Mouse (Mus musculus) limb, embryonic 15.5 days (tissue): Measurements from ENCODE around the gene Kif1c. TPM values are rescaled to one million over a fixed set of nuclear protein-coding genes. Genes with fewer than 3 reads are reported as not detected.
A peak's percentile ranks its signal among the peaks of the same experiment; 100 is the strongest.

Experiments
- ATAC-seq: fragments of 200-750 bp; cut with Nextera tagmentation; 2 replicates; pipeline ENCODE4 v1.8.0; 2017; ENCODE audit warnings: low read depth, moderate TSS enrichment; ENCODE audit not compliant: insufficient number of reproducible peaks, low FRiP score, low TSS enrichment
- H3K27ac ChIP-seq: fragments of 300-500 bp; sonication (generic); 2 replicates; pipeline ENCODE4 v1.5.1; 2015; ENCODE audit warnings: moderate library complexity, mild to moderate bottlenecking, inconsistent platforms
- H3K27me3 ChIP-seq: fragments of 300-500 bp; sonication (generic); 2 replicates; pipeline ENCODE4 v1.6.1; 2015; ENCODE audit warnings: inconsistent platforms
- H3K36me3 ChIP-seq: fragments of 300-500 bp; sonication (generic); 2 replicates; pipeline ENCODE4 v1.6.1; 2015; ENCODE audit warnings: inconsistent platforms
- H3K4me1 ChIP-seq: fragments of 300-500 bp; sonication (generic); 2 replicates; pipeline ENCODE4 v1.6.1; 2015; ENCODE audit warnings: inconsistent platforms
- H3K4me2 ChIP-seq: fragments of 300-500 bp; sonication (generic); 2 replicates; pipeline ENCODE4 v1.6.1; 2015; ENCODE audit warnings: mild to moderate bottlenecking, inconsistent platforms
- H3K4me3 ChIP-seq: fragments of 300-500 bp; sonication (generic); 2 replicates; pipeline ENCODE4 v1.5.1; 2015; ENCODE audit warnings: mild to moderate bottlenecking, inconsistent platforms
- H3K9ac ChIP-seq: fragments of 300-500 bp; sonication (generic); 2 replicates; pipeline ENCODE4 v1.6.1; 2015; ENCODE audit warnings: inconsistent platforms
- H3K9me3 ChIP-seq: fragments of 300-500 bp; sonication (generic); 2 replicates; pipeline ENCODE4 v1.6.1; 2016; ENCODE audit warnings: inconsistent platforms
- WGBS: fragments of 180-500 bp; shearing (Covaris S2); methylation state at CpG from one replicate; pipeline ENCODE4 v1.1.7; 2015; 5-methylcytosine and 5-hydroxymethylcytosine counted together
- polyA plus RNA-seq: library from polyadenylated mRNA; unstranded; fragments of >200 nt; fragmentation: Nextera tagmentation; extraction: Ambion mirVana; gene quantifications from 2 replicates; pipeline ENCODE4 v1.2.1, GENCODE M21; 2015

The Kif1c gene
- polyA plus RNA-seq, 1 experiment from 2014 or later = 5.3 TPM

- ATAC-seq = no peak
- Histone ChIP-seq H3K4me3 (peak within 1 kb of the TSS; percentile 100), H3K9me3 (no peaks in the 10 kb centered on the region), H3K27ac (peak within 1 kb of the TSS; percentile 99), H3K36me3 (peaks cover 31% of the 10 kb centered on the region), H3K9ac (peak within 1 kb of the TSS; percentile 46), H3K4me1 (peaks cover 55% of the 10 kb centered on the region), H3K4me2 (peak within 1 kb of the TSS; percentile 89), H3K27me3 (no peaks in the 10 kb centered on the region)
- 17% methylated on average over 3 of the region's 3 CpGs for WGBS
These were observed 43.4 kb upstream of the Kif1c start, which contains the start of gene Eno3 for GRCm38 (mm10) chr11:70656964-70657363. Eno3 (plus strand) TSS chr11:70657202.

GRCm38 (mm10) chr11:70657573-70657972, 42.8 kb upstream of the Kif1c start:
- H3K4me2 ChIP-seq = 0 out of 2 replicates have a peak overlapping the region, but pooled peaks have one; percentile 89

DNA sequence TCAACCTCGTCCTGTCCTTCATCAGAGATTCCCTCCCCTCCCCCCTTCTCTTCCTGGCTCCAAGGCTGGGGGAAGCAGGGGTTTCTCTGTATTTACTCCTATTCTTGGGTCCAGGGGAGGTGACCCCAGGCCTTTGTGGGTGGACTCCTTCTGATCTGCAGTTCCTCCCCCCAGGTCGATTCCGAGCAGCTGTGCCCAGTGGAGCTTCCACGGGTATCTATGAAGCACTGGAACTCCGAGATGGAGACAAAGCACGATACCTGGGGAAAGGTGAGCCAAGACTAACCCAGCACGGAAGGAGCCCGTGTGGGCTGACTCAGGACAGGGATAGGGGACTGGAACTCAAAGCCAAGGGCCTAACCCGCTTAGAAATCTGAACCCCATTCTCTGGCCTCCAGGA, 42.4 kb upstream of the Kif1c start:
- ATAC-seq = no peak
- peaks cover 33% of the 10 kb centered on the region for H3K36me3 ChIP-seq
- 0 out of 2 replicates have a peak overlapping the region, but pooled peaks have one; percentile 17 for H3K4me2 ChIP-seq
- WGBS = 53% methylated on average over 9 of the region's 9 CpGs
- H3K27me3 ChIP-seq = no peaks in the 10 kb centered on the region
- peaks cover 45% of the 10 kb centered on the region for H3K4me1 ChIP-seq
- H3K9me3 ChIP-seq = no peaks in the 10 kb centered on the region
- H3K4me3 ChIP-seq = peak overlapping the region; percentile 3; the same call in 1 of the 2 replicates
- peak overlapping the region; percentile 5 for H3K27ac ChIP-seq
- H3K9ac ChIP-seq = 0 out of 2 replicates have a peak overlapping the region, but pooled peaks have one; percentile 26

More at GRCm38 (mm10) chr11:70657573-70657972, 42.8 kb upstream of the Kif1c start:
- H3K36me3 ChIP-seq = peaks cover 31% of the 10 kb centered on the region
- H3K4me1 ChIP-seq = peaks cover 49% of the 10 kb centered on the region
- H3K27ac ChIP-seq = peak overlapping the region; percentile 99
- 40% methylated on average over 6 of the region's 6 CpGs for WGBS
- peak overlapping the region; percentile 100; the same call in 1 of the 2 replicates for H3K4me3 ChIP-seq
- H3K9me3 ChIP-seq = no peaks in the 10 kb centered on the region
- no peak for ATAC-seq
- no peaks in the 10 kb centered on the region for H3K27me3 ChIP-seq
- no peak overlapping the region for H3K9ac ChIP-seq

GRCm38 (mm10) chr11:70658521-70658920, 41.8 kb upstream of the Kif1c start:
- H3K4me3 ChIP-seq = 0 out of 2 replicates have a peak overlapping the region, but pooled peaks have one; percentile 3
- ATAC-seq = no peak
- H3K27me3 ChIP-seq = no peaks in the 10 kb centered on the region
- 0 out of 2 replicates have a peak overlapping the region, but pooled peaks have one; percentile 17 for H3K4me2 ChIP-seq
- no peaks in the 10 kb centered on the region for H3K9me3 ChIP-seq
- H3K9ac ChIP-seq = 0 out of 2 replicates have a peak overlapping the region, but pooled peaks have one; percentile 26
- peak overlapping the region; percentile 5; the same call in 1 of the 2 replicates for H3K27ac ChIP-seq
- 68% methylated on average over 5 of the region's 5 CpGs for WGBS
- H3K36me3 ChIP-seq = peaks cover 39% of the 10 kb centered on the region
- peaks cover 42% of the 10 kb centered on the region for H3K4me1 ChIP-seq

GRCm38 (mm10) chr11:70658942-70659341, 41.4 kb upstream of the Kif1c start:
- Histone ChIP-seq H3K4me1 (peaks cover 42% of the 10 kb centered on the region), H3K27ac (no peak overlapping the region), H3K27me3 (no peaks in the 10 kb centered on the region), H3K4me3 (no peak overlapping the region), H3K9ac (no peak overlapping the region), H3K4me2 (no peak overlapping the region), H3K36me3 (peaks cover 41% of the 10 kb centered on the region), H3K9me3 (no peaks in the 10 kb centered on the region)
- ATAC-seq = no peak
- 72% methylated on average over 8 of the region's 8 CpGs for WGBS

- no peak overlapping the region for H3K9ac ChIP-seq
- no peak overlapping the region for H3K4me2 ChIP-seq
- H3K4me1 ChIP-seq = peaks cover 36% of the 10 kb centered on the region
- no peak overlapping the region for H3K4me3 ChIP-seq
- H3K36me3 ChIP-seq = peaks cover 58% of the 10 kb centered on the region
- H3K27ac ChIP-seq = 0 out of 2 replicates have a peak overlapping the region, but pooled peaks have one; percentile 35
- H3K9me3 ChIP-seq = no peaks in the 10 kb centered on the region
- 82% methylated on average over 8 of the region's 8 CpGs for WGBS
- ATAC-seq = no peak
- no peaks in the 10 kb centered on the region for H3K27me3 ChIP-seq
These were observed 39.8 kb upstream of the Kif1c start for GRCm38 (mm10) chr11:70660571-70660970.

DNA sequence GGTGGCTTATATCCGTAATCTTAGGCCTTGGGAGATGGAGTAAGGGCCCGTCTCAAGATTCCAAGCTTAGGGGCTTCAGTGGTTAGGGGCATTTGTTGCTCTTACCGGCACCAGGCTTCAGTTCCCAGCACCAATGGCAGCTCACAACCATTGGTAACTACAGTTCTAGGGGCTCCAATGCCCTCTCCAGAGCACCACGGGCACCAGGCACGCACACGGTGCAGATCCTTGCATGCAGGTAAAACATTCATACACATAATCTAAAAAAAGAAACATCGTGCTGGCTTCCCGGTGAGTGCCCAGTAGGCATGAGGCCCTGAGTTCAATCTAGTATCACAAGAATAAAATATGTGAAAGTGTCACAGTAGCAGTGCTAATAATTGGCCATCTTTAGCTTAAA, 37.2 kb upstream of the Kif1c start:
- H3K4me1 ChIP-seq = peaks cover 21% of the 10 kb centered on the region
- ATAC-seq = no peak
- H3K4me3 ChIP-seq = no peak overlapping the region
- H3K36me3 ChIP-seq = peaks cover 69% of the 10 kb centered on the region
- H3K27me3 ChIP-seq = no peaks in the 10 kb centered on the region
- no peaks in the 10 kb centered on the region for H3K9me3 ChIP-seq
- WGBS = 86% methylated on average over 8 of the region's 8 CpGs
- no peak overlapping the region for H3K27ac ChIP-seq
- no peak overlapping the region for H3K9ac ChIP-seq
- no peak overlapping the region for H3K4me2 ChIP-seq

GRCm38 (mm10) chr11:70663957-70664356, 36.4 kb upstream of the Kif1c start:
- no peaks in the 10 kb centered on the region for H3K9me3 ChIP-seq
- H3K4me2 ChIP-seq = no peak overlapping the region
- H3K4me1 ChIP-seq = peaks cover 15% of the 10 kb centered on the region
- no peak overlapping the region for H3K27ac ChIP-seq
- no peak for ATAC-seq
- 93% methylated on average over 6 of the region's 6 CpGs for WGBS
- peaks cover 69% of the 10 kb centered on the region for H3K36me3 ChIP-seq
- no peak overlapping the region for H3K4me3 ChIP-seq
- H3K27me3 ChIP-seq = no peaks in the 10 kb centered on the region
- no peak overlapping the region for H3K9ac ChIP-seq

- no peak overlapping the region for H3K27ac ChIP-seq
- no peak overlapping the region for H3K4me2 ChIP-seq
- no peak overlapping the region for H3K4me3 ChIP-seq
- H3K4me1 ChIP-seq = peaks cover 13% of the 10 kb centered on the region
- no peaks in the 10 kb centered on the region for H3K27me3 ChIP-seq
- no peak for ATAC-seq
- H3K36me3 ChIP-seq = peaks cover 65% of the 10 kb centered on the region
- 96% methylated on average over 9 of the region's 9 CpGs for WGBS
- no peak overlapping the region for H3K9ac ChIP-seq
- H3K9me3 ChIP-seq = no peaks in the 10 kb centered on the region
These were observed 35.6 kb upstream of the Kif1c start for GRCm38 (mm10) chr11:70664741-70665140.

DNA sequence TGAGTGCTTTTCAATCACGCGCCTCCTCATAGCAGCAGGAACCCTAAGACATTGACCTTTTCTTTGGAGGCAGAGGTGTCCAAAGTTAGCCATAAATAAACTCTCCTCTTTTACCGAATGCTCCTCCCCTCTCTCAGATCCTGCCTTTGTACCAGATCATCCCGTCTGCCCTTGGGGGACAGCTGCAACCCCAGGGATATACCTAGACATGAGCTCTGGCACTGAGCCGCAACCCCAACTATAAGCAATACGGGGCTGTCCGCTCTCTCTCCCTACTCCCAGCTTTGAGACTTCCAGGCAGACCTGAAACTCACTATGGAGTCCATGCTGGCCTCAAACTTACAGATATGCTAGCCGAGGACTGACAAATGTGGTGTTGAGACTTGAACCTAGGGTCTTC, 33.7 kb upstream of the Kif1c start:
- WGBS = 91% methylated on average over 8 of the region's 8 CpGs
- Histone ChIP-seq H3K4me2 (no peak overlapping the region), H3K4me1 (peaks cover 27% of the 10 kb centered on the region), H3K27me3 (no peaks in the 10 kb centered on the region), H3K27ac (no peak overlapping the region), H3K4me3 (no peak overlapping the region), H3K9me3 (no peaks in the 10 kb centered on the region), H3K9ac (no peak overlapping the region), H3K36me3 (peaks cover 53% of the 10 kb centered on the region)
- no peak for ATAC-seq

GRCm38 (mm10) chr11:70667271-70668150, 32.8 kb upstream of the Kif1c start:
- no peak overlapping the region for H3K9ac ChIP-seq
- 47% methylated on average over 14 of the region's 14 CpGs for WGBS
- no peaks in the 10 kb centered on the region for H3K27me3 ChIP-seq
- ATAC-seq = no peak
- peak overlapping the region; percentile 71 for H3K4me3 ChIP-seq
- H3K27ac ChIP-seq = peak overlapping the region; percentile 100
- no peaks in the 10 kb centered on the region for H3K9me3 ChIP-seq
- H3K4me1 ChIP-seq = peaks cover 27% of the 10 kb centered on the region
- peak overlapping the region; percentile 77 for H3K4me2 ChIP-seq
- H3K36me3 ChIP-seq = peaks cover 51% of the 10 kb centered on the region

- H3K36me3 ChIP-seq = peaks cover 45% of the 10 kb centered on the region
- no peak for ATAC-seq
- H3K4me1 ChIP-seq = peaks cover 27% of the 10 kb centered on the region
- peak overlapping the region; percentile 24 for H3K9ac ChIP-seq
- WGBS = under 1% methylated on average over 15 of the region's 15 CpGs
- H3K27me3 ChIP-seq = no peaks in the 10 kb centered on the region
- no peaks in the 10 kb centered on the region for H3K9me3 ChIP-seq
- peak overlapping the region; percentile 100 for H3K27ac ChIP-seq
- peak overlapping the region; percentile 71 for H3K4me3 ChIP-seq
- peak overlapping the region; percentile 77 for H3K4me2 ChIP-seq
These were observed 32.0 kb upstream of the Kif1c start for GRCm38 (mm10) chr11:70668335-70668770.
